Mouse (Mus musculus) CH12.LX (cell line): ENCODE measurements at regions not wholly inside any gene's neighbourhood (a gene's known extent, or its start where the extent isn't known, plus 50 kb on each side); places are given as distances from the start of the nearest gene placed in this dataset.

ENCODE experiments used
- DNase-seq: peaks from one replicate; pipeline ENCODE4 v3.0.0-alpha.2; 2013; ENCODE audit errors: extremely low read depth
- H3K27ac ChIP-seq: 2 replicates; pipeline ENCODE4 v1.5.1; 2012; ENCODE audit warnings: low read depth, mild to moderate bottlenecking, control low read depth, moderate library complexity; ENCODE audit not compliant: insufficient read depth
- H3K27me3 ChIP-seq: replicated peaks from 2 replicates; pipeline ENCODE3; 2012; ENCODE audit warnings: inconsistent platforms
- H3K36me3 ChIP-seq, 2 experiments: replicated peaks in 1 of 2; 2 replicates each; pipeline versions ENCODE3 to v1.6.1; 2012; ENCODE audit warnings: inconsistent platforms in 1 of 2, low read length in 1 of 2, mild to moderate bottlenecking in 1 of 2, mixed read lengths in 1 of 2, moderate library complexity in 1 of 2; ENCODE audit not compliant: control insufficient read depth in 1 of 2, insufficient read depth in 1 of 2
- H3K4me1 ChIP-seq, 2 experiments: 2 replicates each; pipeline ENCODE4 v1.6.1; 2012; ENCODE audit warnings: inconsistent platforms in 1 of 2, moderate library complexity in 1 of 2; ENCODE audit not compliant: insufficient read depth in 2 of 2, control insufficient read depth in 1 of 2
- H3K4me2 ChIP-seq: 2 replicates; pipeline ENCODE4 v1.6.1; 2012; ENCODE audit warnings: low read depth, mild to moderate bottlenecking, control low read depth; ENCODE audit not compliant: poor library complexity, insufficient read depth, severe bottlenecking
- H3K4me3 ChIP-seq, 3 experiments: fragments of 150-350 bp in 1 of 3; sonication (generic) in 1 of 3; replicated peaks in 1 of 3; 2 replicates each; pipeline versions ENCODE3 to v1.5.1; 2011 to 2012; ENCODE audit warnings: low read depth in 2 of 3, low read length in 2 of 3, mild to moderate bottlenecking in 2 of 3, moderate library complexity in 2 of 3, control low read depth in 1 of 3, improper control_type of control experiment in 1 of 3, inconsistent platforms in 1 of 3, mixed read lengths in 1 of 3; ENCODE audit not compliant: poor library complexity in 1 of 3
- H3K79me2 ChIP-seq: replicated peaks from 2 replicates; pipeline ENCODE4 v1.6.1; 2012; ENCODE audit warnings: mild to moderate bottlenecking, moderate library complexity; ENCODE audit not compliant: control insufficient read depth, poor library complexity, insufficient read depth, severe bottlenecking; ENCODE audit errors: extremely low read depth
- H3K9ac ChIP-seq: 2 replicates; pipeline ENCODE4 v1.6.1; 2012; ENCODE audit warnings: low read depth, mild to moderate bottlenecking, control low read depth, moderate library complexity; ENCODE audit not compliant: insufficient read depth
- H3K9me3 ChIP-seq: replicated peaks from 2 replicates; pipeline ENCODE3; 2012; ENCODE audit warnings: low read length, inconsistent platforms, mixed read lengths
- E2F4 ChIP-seq: IDR thresholded peaks from 2 replicates; pipeline ENCODE4 v1.6.1; 2011; ENCODE audit warnings: low read depth, low read length, improper control_type of control experiment; ENCODE audit not compliant: insufficient replicate concordance
- ETS1 ChIP-seq: conservative IDR thresholded peaks from 2 replicates; pipeline ENCODE4 v1.6.1; 2012; ENCODE audit warnings: low read depth, mild to moderate bottlenecking, inconsistent platforms, low read length, improper control_type of control experiment, moderate library complexity
- GABPA ChIP-seq: IDR thresholded peaks from 2 replicates; pipeline ENCODE4 v1.6.1; 2012; ENCODE audit warnings: low read depth, low read length, improper control_type of control experiment, inconsistent platforms; ENCODE audit not compliant: insufficient replicate concordance
- IRF4 ChIP-seq: IDR thresholded peaks from 2 replicates; pipeline ENCODE4 v1.6.1; 2014; ENCODE audit warnings: low read depth, mild to moderate bottlenecking, inconsistent platforms, low read length, improper control_type of control experiment
- JUN ChIP-seq: IDR thresholded peaks from 2 replicates; pipeline ENCODE4 v1.6.1; 2011; ENCODE audit warnings: low read depth, mild to moderate bottlenecking, low read length, improper control_type of control experiment, moderate library complexity; ENCODE audit not compliant: insufficient read depth
- JUND ChIP-seq: conservative IDR thresholded peaks from 2 replicates; pipeline ENCODE4 v1.6.1; 2011; ENCODE audit warnings: low read depth, low read length, improper control_type of control experiment
- KAT2A ChIP-seq: IDR thresholded peaks from 2 replicates; pipeline ENCODE4 v1.6.1; 2012; ENCODE audit warnings: low read length, improper control_type of control experiment, inconsistent platforms; ENCODE audit not compliant: insufficient replicate concordance
- MAFK ChIP-seq: IDR thresholded peaks from 2 replicates; pipeline ENCODE4 v1.6.1; 2011; ENCODE audit warnings: low read length, improper control_type of control experiment; ENCODE audit not compliant: insufficient replicate concordance
- MAZ ChIP-seq: IDR thresholded peaks from 2 replicates; pipeline ENCODE4 v1.6.1; 2012; ENCODE audit warnings: low read depth, mild to moderate bottlenecking, inconsistent platforms, low read length, improper control_type of control experiment, moderate library complexity
- POLR2AphosphoS2 ChIP-seq: IDR thresholded peaks from 2 replicates; pipeline ENCODE4 v1.6.1; 2011; ENCODE audit warnings: low read depth, low read length, improper control_type of control experiment
- TBP ChIP-seq: conservative IDR thresholded peaks from 2 replicates; pipeline ENCODE4 v1.6.1; 2011; ENCODE audit warnings: low read depth, low read length, improper control_type of control experiment
- TCF12 ChIP-seq: IDR thresholded peaks from 2 replicates; pipeline ENCODE4 v1.6.1; 2014; ENCODE audit warnings: low read depth, mild to moderate bottlenecking, inconsistent platforms, low read length, improper control_type of control experiment
- ZC3H11A ChIP-seq: IDR thresholded peaks from 2 replicates; pipeline ENCODE4 v1.6.1; 2012; ENCODE audit warnings: low read depth, mild to moderate bottlenecking, inconsistent platforms, low read length, improper control_type of control experiment
- dilution Hi-C: fragments of 300-500 bp; cut with MboI; formaldehyde crosslinking; loops from 2 replicates; pipeline ENCODE4 v1.14.3; 2020; ENCODE audit warnings: low sequenced_read_pairs; ENCODE audit not compliant: extremely low pct_unique_long_range_greater_than_20kb, extremely low pct_ligation_motif_present
- in situ Hi-C: fragments of 300-500 bp; cut with MboI; formaldehyde crosslinking; loops from 3 replicates; pipeline ENCODE4 v1.14.3; 2019; ENCODE audit warnings: low sequenced_read_pairs, low pct_ligation_motif_present, low pct_unique_long_range_greater_than_20kb, mixed read lengths

GRCm38 (mm10) chr9:61842384-61842783, 72.0 kb downstream of the Rplp1 start:
- no peaks in the 10 kb centered on the region for H3K27me3 ChIP-seq
- dilution Hi-C loops (no loop called here), in situ Hi-C loops (loop anchor here (25.0 kb wide), 1 partner anchor 480 kb away; the partner anchor contains the start of gene Tle3)
- no peaks in the 10 kb centered on the region for H3K36me3 ChIP-seq
- no peak overlapping the region for H3K4me3 ChIP-seq
- no peak for TF ChIP-seq ETS1
- no peak for TF ChIP-seq ZC3H11A
- no peak for TF ChIP-seq TCF12
- TF ChIP-seq POLR2AphosphoS2: no peak
- TF ChIP-seq MAFK: no peak
- TF ChIP-seq E2F4: no peak
- no peak for TF ChIP-seq IRF4
- no peaks in the 10 kb centered on the region for H3K79me2 ChIP-seq
- no peaks in the 10 kb centered on the region for H3K9me3 ChIP-seq
- H3K4me2 ChIP-seq: no peak overlapping the region
- DNase-seq: no peak
- H3K27ac ChIP-seq: no peak overlapping the region
- no peak overlapping the region for H3K9ac ChIP-seq
- no peaks in the 10 kb centered on the region for H3K4me1 ChIP-seq

GRCm38 (mm10) chr9:61841222-61841621, 73.1 kb downstream of the Rplp1 start:
- in situ Hi-C loops: loop anchor here (25.0 kb wide), 1 partner anchor 479 kb away; the partner anchor contains the start of gene Tle3
- H3K9me3 ChIP-seq: no peaks in the 10 kb centered on the region
- no peak for DNase-seq
- dilution Hi-C loops: no loop called here
- peaks cover 0 to 7% of the 10 kb centered on the region in 2 experiments; a peak in 2 of 4 replicates for H3K4me1 ChIP-seq
- no peak overlapping the region for H3K27ac ChIP-seq
- no peak overlapping the region for H3K4me2 ChIP-seq
- H3K79me2 ChIP-seq: no peaks in the 10 kb centered on the region
- no peaks in the 10 kb centered on the region for H3K27me3 ChIP-seq
- H3K9ac ChIP-seq: no peak overlapping the region
- TF ChIP-seq MAFK (no peak), JUN (no peak), JUND (no peak), TBP (no peak), MAZ (no peak), GABPA (no peak)
- TF ChIP-seq, all 38 proteins: peak for 0
- Histone ChIP-seq H3K4me3 (no peak overlapping the region), H3K36me3 (no peaks in the 10 kb centered on the region)

- Histone ChIP-seq H3K9me3 (no peaks in the 10 kb centered on the region), H3K27me3 (no peaks in the 10 kb centered on the region), H3K79me2 (no peaks in the 10 kb centered on the region), H3K9ac (no peak overlapping the region), H3K4me1 (peaks cover 0 to 7% of the 10 kb centered on the region in 2 experiments; a peak in 2 of 4 replicates), H3K4me2 (no peak overlapping the region), H3K4me3 (no peak overlapping the region), H3K27ac (no peak overlapping the region), H3K36me3 (no peaks in the 10 kb centered on the region)
- no peak for TF ChIP-seq KAT2A
- no peak for DNase-seq
- in situ Hi-C loops (loop anchor here (25.0 kb wide), 1 partner anchor 478 kb away; the partner anchor contains the start of gene Tle3), dilution Hi-C loops (no loop called here)
These were observed 74.0 kb downstream of the Rplp1 start for GRCm38 (mm10) chr9:61840353-61840752.
